Mouse (Mus musculus) MEL (cell line): ENCODE results near the gene Pard3b. TPM values are rescaled to one million over a fixed set of nuclear protein-coding genes. Genes with fewer than 3 reads are reported as not detected.

Experiments used
- DNase-seq: peaks from one replicate; pipeline ENCODE4 v3.0.0; 2011; ENCODE audit warnings: low read depth, low spot score
- H3K27ac ChIP-seq: 2 replicates; pipeline ENCODE4 v1.5.1; 2012; ENCODE audit warnings: low read depth, mild to moderate bottlenecking, control low read depth, low read length, moderate library complexity; ENCODE audit not compliant: control insufficient read depth
- H3K27me3 ChIP-seq, 2 experiments: fragments of 150-350 bp in 1 of 2; sonication (generic) in 1 of 2; 2 replicates each; pipeline ENCODE4 v1.6.1; 2012; ENCODE audit warnings: low read length in 2 of 2, mild to moderate bottlenecking in 2 of 2, improper control_type of control experiment in 1 of 2, moderate library complexity in 1 of 2; ENCODE audit not compliant: insufficient read depth in 2 of 2, control insufficient read depth in 1 of 2
- H3K36me3 ChIP-seq, 2 experiments: 2 replicates each; pipeline ENCODE4 v1.6.1; 2012 to 2014; ENCODE audit warnings: low read length in 2 of 2, improper control_type of control experiment in 1 of 2, inconsistent platforms in 1 of 2, mild to moderate bottlenecking in 1 of 2; ENCODE audit not compliant: insufficient read depth in 2 of 2, control insufficient read depth in 1 of 2
- H3K4me1 ChIP-seq, 2 experiments: fragments of 150-350 bp in 1 of 2; sonication (generic) in 1 of 2; 2 replicates each; pipeline ENCODE4 v1.6.1; 2012; ENCODE audit warnings: low read length in 2 of 2, improper control_type of control experiment in 1 of 2, mild to moderate bottlenecking in 1 of 2; ENCODE audit not compliant: insufficient read depth in 2 of 2, control insufficient read depth in 1 of 2
- H3K4me3 ChIP-seq, 2 experiments: fragments of 150-350 bp in 1 of 2; sonication (generic) in 1 of 2; 2 replicates each; pipeline ENCODE4 v1.5.1; 2012; ENCODE audit warnings: low read depth in 2 of 2, low read length in 2 of 2, mild to moderate bottlenecking in 2 of 2, moderate library complexity in 2 of 2, control low read depth in 1 of 2, improper control_type of control experiment in 1 of 2; ENCODE audit not compliant: control insufficient read depth in 1 of 2, insufficient read depth in 1 of 2
- H3K79me2 ChIP-seq: 2 replicates; pipeline ENCODE4 v1.6.1; 2012; ENCODE audit warnings: mild to moderate bottlenecking, low read length, moderate library complexity; ENCODE audit not compliant: control insufficient read depth, poor library complexity, insufficient read depth
- H3K9ac ChIP-seq: 2 replicates; pipeline ENCODE4 v1.6.1; 2012; ENCODE audit warnings: low read depth, mild to moderate bottlenecking, control low read depth, low read length, moderate library complexity; ENCODE audit not compliant: control insufficient read depth, poor library complexity, severe bottlenecking
- H3K9me3 ChIP-seq: fragments of 150-350 bp; sonication (generic); replicated peaks from 2 replicates; pipeline ENCODE4 v1.6.1; 2012; ENCODE audit warnings: mild to moderate bottlenecking, low read length, improper control_type of control experiment, moderate library complexity; ENCODE audit not compliant: insufficient read depth
- BHLHE40 ChIP-seq: IDR thresholded peaks from 2 replicates; pipeline ENCODE4 v1.6.1; 2012; ENCODE audit warnings: low read depth, mild to moderate bottlenecking, inconsistent platforms, low read length, improper control_type of control experiment, borderline replicate concordance
- CHD1 ChIP-seq: IDR thresholded peaks from 2 replicates; pipeline ENCODE4 v1.6.1; 2012; ENCODE audit warnings: low read depth, mild to moderate bottlenecking, inconsistent platforms, low read length, improper control_type of control experiment
- CHD2 ChIP-seq: IDR thresholded peaks from 2 replicates; pipeline ENCODE4 v1.6.1; 2011; ENCODE audit warnings: low read length, improper control_type of control experiment
- E2F4 ChIP-seq: IDR thresholded peaks from 2 replicates; pipeline ENCODE4 v1.6.1; 2011; ENCODE audit warnings: low read depth, low read length, improper control_type of control experiment, borderline replicate concordance
- ELF1 ChIP-seq: IDR thresholded peaks from 2 replicates; pipeline ENCODE4 v1.6.1; 2014; ENCODE audit warnings: low read depth, mild to moderate bottlenecking, inconsistent platforms, low read length, improper control_type of control experiment, moderate library complexity
- EP300 ChIP-seq, 2 experiments: IDR thresholded peaks; 2 replicates each; pipeline ENCODE4 v1.6.1; 2011; ENCODE audit warnings: improper control_type of control experiment in 2 of 2, low read length in 2 of 2, low read depth in 1 of 2, mild to moderate bottlenecking in 1 of 2
- ETS1 ChIP-seq: IDR thresholded peaks from 2 replicates; pipeline ENCODE4 v1.6.1; 2012; ENCODE audit warnings: low read depth, mild to moderate bottlenecking, inconsistent platforms, low read length, improper control_type of control experiment, moderate library complexity
- GABPA ChIP-seq: IDR thresholded peaks from 2 replicates; pipeline ENCODE4 v1.6.1; 2012; ENCODE audit warnings: low read depth, mild to moderate bottlenecking, inconsistent platforms, low read length, improper control_type of control experiment, moderate library complexity
- GATA1 ChIP-seq: IDR thresholded peaks from 2 replicates; pipeline ENCODE4 v1.6.1; 2011; ENCODE audit warnings: low read depth, low read length, improper control_type of control experiment
- HCFC1 ChIP-seq: IDR thresholded peaks from 2 replicates; pipeline ENCODE4 v1.6.1; 2012; ENCODE audit warnings: low read depth, mild to moderate bottlenecking, inconsistent platforms, low read length, improper control_type of control experiment, moderate library complexity
- KAT2A ChIP-seq: conservative IDR thresholded peaks from 2 replicates; pipeline ENCODE4 v1.6.1; 2012; ENCODE audit warnings: low read depth, low read length, improper control_type of control experiment, inconsistent platforms
- MAFK ChIP-seq: IDR thresholded peaks from 2 replicates; pipeline ENCODE4 v1.6.1; 2011; ENCODE audit warnings: low read depth, mild to moderate bottlenecking, low read length, improper control_type of control experiment, borderline replicate concordance
- MAX ChIP-seq: IDR thresholded peaks from 2 replicates; pipeline ENCODE4 v1.6.1; 2011; ENCODE audit warnings: low read length, improper control_type of control experiment
- MEF2A ChIP-seq: IDR thresholded peaks from 2 replicates; pipeline ENCODE4 v1.6.1; 2014; ENCODE audit warnings: low read depth, mild to moderate bottlenecking, inconsistent platforms, low read length, improper control_type of control experiment; ENCODE audit not compliant: poor library complexity, insufficient replicate concordance, severe bottlenecking; ENCODE audit errors: extremely low read depth
- POLR2AphosphoS2 ChIP-seq: IDR thresholded peaks from 2 replicates; pipeline ENCODE4 v1.6.1; 2011; ENCODE audit warnings: low read length, improper control_type of control experiment
- RAD21 ChIP-seq: IDR thresholded peaks from 2 replicates; pipeline ENCODE4 v1.6.1; 2011; ENCODE audit warnings: mild to moderate bottlenecking, low read depth, low read length, improper control_type of control experiment
- SIN3A ChIP-seq: IDR thresholded peaks from 2 replicates; pipeline ENCODE4 v1.6.1; 2012; ENCODE audit warnings: low read length, improper control_type of control experiment, inconsistent platforms
- SMC3 ChIP-seq: IDR thresholded peaks from 2 replicates; pipeline ENCODE4 v1.6.1; 2011; ENCODE audit warnings: low read depth, low read length, improper control_type of control experiment
- TCF12 ChIP-seq: IDR thresholded peaks from 2 replicates; pipeline ENCODE4 v1.6.1; 2014; ENCODE audit warnings: low read depth, mild to moderate bottlenecking, inconsistent platforms, low read length, improper control_type of control experiment, moderate library complexity
- UBTF ChIP-seq: IDR thresholded peaks from 2 replicates; pipeline ENCODE4 v1.6.1; 2012; ENCODE audit warnings: low read depth, mild to moderate bottlenecking, inconsistent platforms, low read length, improper control_type of control experiment, moderate library complexity, borderline replicate concordance; ENCODE audit not compliant: insufficient read depth
- USF1 ChIP-seq: IDR thresholded peaks from 2 replicates; pipeline ENCODE4 v1.6.1; 2014; ENCODE audit warnings: low read depth, mild to moderate bottlenecking, inconsistent platforms, low read length, improper control_type of control experiment, moderate library complexity
- USF2 ChIP-seq, 2 experiments: IDR thresholded peaks; 2 replicates each; pipeline ENCODE4 v1.6.1; 2011 to 2012; ENCODE audit warnings: improper control_type of control experiment in 2 of 2, low read length in 2 of 2, borderline replicate concordance in 1 of 2, inconsistent platforms in 1 of 2, low read depth in 1 of 2, mild to moderate bottlenecking in 1 of 2; ENCODE audit not compliant: insufficient read depth in 1 of 2
- polyA plus RNA-seq, 2 experiments: library from polyadenylated mRNA; stranded (reverse) in 1 of 2; unstranded in 1 of 2; fragments of >175 nt in 1 of 2; fragments of >200 nt in 1 of 2; gene quantifications; 2 replicates each; pipeline versions ENCODE4 v1.2.1 to v1.2.4; 2012; ENCODE audit warnings: low replicate concordance in 2 of 2, low read depth in 1 of 2; ENCODE audit not compliant: insufficient read length in 2 of 2, insufficient read depth in 1 of 2, missing spikeins in 1 of 2
- total RNA-seq: library from RNA; depleted of rRNA; stranded (reverse); fragments of 300-350 nt; gene quantifications from 2 replicates; pipeline ENCODE4 v1.2.3, GENCODE M21; 2012

The Pard3b gene
- total and polyA plus RNA-seq, 3 experiments = not detected

GRCm38 (mm10) chr1:62665771-62666730 lies 1027.4 kb downstream of the Pard3b start:
- Histone ChIP-seq H3K27me3 (no peaks in the 10 kb centered on the region), H3K9me3 (no peaks in the 10 kb centered on the region), H3K36me3 (no peaks in the 10 kb centered on the region), H3K4me1 (no peaks in the 10 kb centered on the region), H3K9ac (no peak overlapping the region), H3K79me2 (no peaks in the 10 kb centered on the region)
- TF ChIP-seq TCF12 = no peak
- no peak for TF ChIP-seq GABPA
- no peak for TF ChIP-seq E2F4
- TF ChIP-seq HCFC1 = no peak
- TF ChIP-seq, all 39 proteins: peak for 0
- Histone ChIP-seq H3K4me3 (no peak overlapping the region), H3K27ac (no peak overlapping the region)
- no peak for DNase-seq

- no peaks in the 10 kb centered on the region for H3K4me1 ChIP-seq
- H3K27me3 ChIP-seq = no peaks in the 10 kb centered on the region
- H3K4me3 ChIP-seq = no peak overlapping the region
- DNase-seq = no peak
- no peaks in the 10 kb centered on the region for H3K36me3 ChIP-seq
- H3K79me2 ChIP-seq = no peaks in the 10 kb centered on the region
- H3K27ac ChIP-seq = no peak overlapping the region
- H3K9ac ChIP-seq = no peak overlapping the region
- TF ChIP-seq EP300 (IDR thresholded peaks at IDR 0.05; ENCODE audit: low read depth in 1 of 2, low read length in 2 of 2) = no peak
- TF ChIP-seq SMC3 = no peak
- no peak for TF ChIP-seq POLR2AphosphoS2
- TF ChIP-seq GATA1 = no peak
- TF ChIP-seq USF2 (IDR thresholded peaks at IDR 0.05; ENCODE audit: borderline replicate concordance in 1 of 2, insufficient read depth in 1 of 2, low read depth in 1 of 2, low read length in 2 of 2) = no peak
- no peaks in the 10 kb centered on the region for H3K9me3 ChIP-seq
Observed at GRCm38 (mm10) chr1:62666780-62667179, 1028.2 kb downstream of the Pard3b start.

GRCm38 (mm10) chr1:62678611-62679344 lies 1040.2 kb downstream of the Pard3b start:
- TF ChIP-seq CHD1 (no peak), MAFK (no peak), SIN3A (no peak), SMC3 (no peak), HCFC1 (no peak), UBTF (no peak), USF1 (no peak), KAT2A (no peak), BHLHE40 (no peak), MAX (no peak), MEF2A (no peak), ETS1 (no peak), E2F4 (no peak), CHD2 (no peak), ELF1 (no peak), TCF12 (no peak), RAD21 (no peak)
- H3K9ac ChIP-seq = no peak overlapping the region
- H3K4me1 ChIP-seq = no peaks in the 10 kb centered on the region
- no peak overlapping the region for H3K27ac ChIP-seq
- H3K36me3 ChIP-seq = no peaks in the 10 kb centered on the region
- no peak overlapping the region for H3K4me3 ChIP-seq
- no peaks in the 10 kb centered on the region for H3K27me3 ChIP-seq
- DNase-seq = no peak
- H3K9me3 ChIP-seq = no peaks in the 10 kb centered on the region
- H3K79me2 ChIP-seq = no peaks in the 10 kb centered on the region
